Mouse (Mus musculus) cerebellum, adult 9-10 months (tissue): ENCODE data around the gene Hs3st1.
"Not testable (repeated sequence)": the region's sequence is repeated elsewhere in the genome, so short reads cannot be mapped to it uniquely, and the experiment has no call there.

Experiments
- DNase-seq: peaks from one replicate; pipeline ENCODE4 v3.0.0; 2022

Gene Hs3st1

GRCm38 (mm10) chr5:39755375-39755774 lies at the start of gene Hs3st1:
TSS of gene Hs3st1 (minus strand) at chr5:39755475.
- not testable (repeated sequence) for DNase-seq

- DNase-seq = no peak
Observed at GRCm38 (mm10) chr5:39804663-39805062, 49.4 kb upstream of the Hs3st1 start.

GRCm38 (mm10) chr5:39803941-39804340 lies 48.7 kb upstream of the Hs3st1 start:
- DNase-seq = no peak

GRCm38 (mm10) chr5:39803457-39803856 lies 48.2 kb upstream of the Hs3st1 start:
- DNase-seq = no peak

GRCm38 (mm10) chr5:39802110-39802509 lies 46.8 kb upstream of the Hs3st1 start:
- no peak for DNase-seq

- DNase-seq = peak; percentile 94
Observed at GRCm38 (mm10) chr5:39777094-39777710, 21.9 kb upstream of the Hs3st1 start.

GRCm38 (mm10) chr5:39771680-39772348 lies 16.5 kb upstream of the Hs3st1 start:
- no peak for DNase-seq

- no peak for DNase-seq
Observed at GRCm38 (mm10) chr5:39761682-39762456, 6.6 kb upstream of the Hs3st1 start.

GRCm38 (mm10) chr5:39758890-39759475 lies 3.7 kb upstream of the Hs3st1 start:
- no peak for DNase-seq

GRCm38 (mm10) chr5:39736843-39737242 lies 18.4 kb downstream of the Hs3st1 start:
- DNase-seq = no peak

- DNase-seq = no peak
Observed at GRCm38 (mm10) chr5:39733750-39734443, 21.4 kb downstream of the Hs3st1 start.

GRCm38 (mm10) chr5:39733013-39733749 lies 22.1 kb downstream of the Hs3st1 start:
- no peak for DNase-seq

GRCm38 (mm10) chr5:39715694-39716550 lies 39.4 kb downstream of the Hs3st1 start:
- DNase-seq = no peak

- no peak for DNase-seq
Observed at GRCm38 (mm10) chr5:39715193-39715592, 40.1 kb downstream of the Hs3st1 start.

- no peak for DNase-seq
Observed at GRCm38 (mm10) chr5:39705539-39705938, 49.7 kb downstream of the Hs3st1 start.

- DNase-seq = no peak
Observed at GRCm38 (mm10) chr5:39660826-39661225, 94.4 kb downstream of the Hs3st1 start.

- DNase-seq = no peak
Observed at GRCm38 (mm10) chr5:39659417-39659816, 95.9 kb downstream of the Hs3st1 start.

GRCm38 (mm10) chr5:39644827-39645380 lies 110.4 kb downstream of the Hs3st1 start:
- no peak for DNase-seq

- DNase-seq = peak; percentile 97
Observed at GRCm38 (mm10) chr5:39643924-39644826, 111.1 kb downstream of the Hs3st1 start.
